Mouse (Mus musculus) limb, embryonic 12.5 days (tissue): ENCODE measurements around the gene Grk4. TPM values are rescaled to one million over a fixed set of nuclear protein-coding genes. Genes with fewer than 3 reads are reported as not detected.

Experiments used
- ATAC-seq: fragments of 200-750 bp; cut with Nextera tagmentation; 2 replicates; pipeline ENCODE4 v1.8.0; 2017; ENCODE audit warnings: low read depth, moderate TSS enrichment; ENCODE audit not compliant: insufficient number of reproducible peaks, insufficient read depth, low FRiP score, low TSS enrichment
- H3K27ac ChIP-seq: fragments of 300-500 bp; sonication (generic); 2 replicates; pipeline ENCODE4 v1.5.1; 2016; ENCODE audit warnings: mild to moderate bottlenecking, moderate library complexity
- H3K27me3 ChIP-seq: fragments of 300-500 bp; sonication (generic); 2 replicates; pipeline ENCODE4 v1.6.1; 2016; ENCODE audit warnings: mild to moderate bottlenecking, moderate library complexity
- H3K36me3 ChIP-seq: fragments of 300-500 bp; sonication (generic); 2 replicates; pipeline ENCODE4 v1.6.1; 2016; ENCODE audit warnings: mild to moderate bottlenecking, moderate library complexity
- H3K4me1 ChIP-seq: fragments of 300-500 bp; sonication (generic); replicated peaks from 2 replicates; pipeline ENCODE4 v1.6.1; 2016
- H3K4me2 ChIP-seq: fragments of 300-500 bp; sonication (generic); 2 replicates; pipeline ENCODE4 v1.6.1; 2016; ENCODE audit warnings: mild to moderate bottlenecking, moderate library complexity
- H3K4me3 ChIP-seq: fragments of 300-500 bp; sonication (generic); replicated peaks from 2 replicates; pipeline ENCODE4 v1.5.1; 2016; ENCODE audit warnings: mild to moderate bottlenecking
- H3K9ac ChIP-seq: fragments of 300-500 bp; sonication (generic); replicated peaks from 2 replicates; pipeline ENCODE4 v1.6.1; 2016; ENCODE audit warnings: mild to moderate bottlenecking, moderate library complexity
- H3K9me3 ChIP-seq: fragments of 300-500 bp; sonication (generic); 2 replicates; pipeline ENCODE4 v1.6.1; 2016; ENCODE audit warnings: mild to moderate bottlenecking, moderate library complexity
- WGBS: fragments of 180-500 bp; shearing (Covaris S2); methylation state at CpG from one replicate; pipeline ENCODE4 v1.1.7; 2016; 5-methylcytosine and 5-hydroxymethylcytosine counted together
- microRNA counts: library from miRNA; unstranded; fragments of <30 nt; microRNA quantifications from one replicate; lab custom pipeline; 2017
- microRNA-seq: library from miRNA; unstranded; fragments of <30 nt; microRNA quantifications from one replicate; pipeline ENCODE4, GENCODE M21; 2017
- polyA plus RNA-seq: library from polyadenylated mRNA; unstranded; fragments of >200 nt; fragmentation: Nextera tagmentation; extraction: Ambion mirVana; gene quantifications from 2 replicates; pipeline ENCODE4 v1.2.1, GENCODE M21; 2016

Gene Grk4
- polyA plus RNA-seq, 1 experiment from 2014 or later, result 4.0 TPM

DNA sequence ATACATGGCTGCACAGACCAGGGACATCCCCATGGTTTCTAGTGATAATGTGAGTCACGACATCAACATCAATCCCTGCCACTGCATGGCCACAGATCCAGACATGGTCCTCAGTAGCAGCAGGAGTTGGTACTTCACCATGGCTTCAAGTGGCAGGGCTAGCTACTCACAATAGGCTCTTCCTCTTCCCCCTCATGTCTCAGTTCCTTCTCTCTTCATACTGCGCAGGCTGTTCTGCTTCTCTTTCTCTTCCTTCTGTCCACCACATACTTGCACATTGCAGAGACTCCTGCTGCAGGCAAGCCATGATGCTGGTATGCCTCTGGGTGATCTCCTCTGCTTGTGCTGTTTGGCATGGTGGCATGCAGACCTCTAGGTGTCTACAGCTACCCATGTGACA, 113.2 kb downstream of the Grk4 start:
- Histone ChIP-seq H3K27me3 (no peaks in the 10 kb centered on the region), H3K27ac (no peak overlapping the region), H3K4me1 (0 out of 2 replicates have a peak, but pooled peaks cover 2% of the 10 kb centered on the region), H3K9ac (no peak overlapping the region), H3K4me3 (no peak overlapping the region), H3K4me2 (no peak overlapping the region), H3K36me3 (peaks cover 5% of the 10 kb centered on the region; the same call in 1 of the 2 replicates), H3K9me3 (no peaks in the 10 kb centered on the region)
- 96% methylated on average over 2 of the region's 2 CpGs for WGBS
- no peak for ATAC-seq

DNA sequence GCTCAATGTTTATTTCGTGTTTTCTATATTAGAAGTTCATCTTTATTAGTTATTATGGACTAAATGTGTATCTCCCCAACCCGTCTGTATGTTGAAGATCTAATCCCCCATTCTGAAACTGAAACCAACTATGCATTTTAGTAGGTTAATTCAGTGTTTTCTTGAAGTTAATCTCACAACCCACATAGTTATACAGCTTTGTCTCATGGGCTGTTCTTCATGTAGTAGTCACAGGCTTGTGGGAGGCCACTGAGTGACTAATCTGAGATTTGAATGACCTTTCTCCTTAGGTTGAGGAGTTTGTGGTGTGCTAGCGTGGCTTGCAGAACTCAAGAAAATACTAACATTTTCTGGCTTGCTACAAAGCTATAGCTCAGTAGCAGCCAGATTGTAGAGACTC, 124.8 kb downstream of the Grk4 start:
- H3K4me2 ChIP-seq, result no peak overlapping the region
- 86% methylated on average over 3 of the region's 3 CpGs for WGBS
- H3K36me3 ChIP-seq, result peaks cover 42% of the 10 kb centered on the region
- no peaks in the 10 kb centered on the region for H3K4me1 ChIP-seq
- H3K27ac ChIP-seq, result no peak overlapping the region
- no peaks in the 10 kb centered on the region for H3K27me3 ChIP-seq
- no peak overlapping the region for H3K9ac ChIP-seq
- no peak overlapping the region for H3K4me3 ChIP-seq
- no peaks in the 10 kb centered on the region for H3K9me3 ChIP-seq
- no peak for ATAC-seq

DNA sequence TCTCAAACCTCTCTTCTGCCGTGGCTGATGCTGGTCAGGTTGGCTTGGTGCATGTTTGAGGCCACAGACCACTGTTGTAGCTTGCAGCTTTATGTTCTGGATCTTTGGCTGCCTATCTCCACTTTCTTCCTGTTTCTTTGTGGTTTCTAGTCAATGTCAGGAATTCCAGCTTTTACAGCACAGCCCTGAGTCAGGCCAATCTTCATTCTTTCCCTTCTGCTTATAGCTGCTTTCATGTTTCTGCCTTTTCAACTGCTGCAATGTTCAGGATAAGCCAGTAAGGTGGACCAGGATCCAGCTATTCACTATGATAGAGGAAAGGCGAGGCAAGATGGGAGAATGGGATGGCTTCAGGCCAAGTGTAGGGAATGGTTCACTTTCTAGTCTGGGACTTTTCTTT, 131.0 kb downstream of the Grk4 start:
- H3K4me3 ChIP-seq, result no peak overlapping the region
- no peaks in the 10 kb centered on the region for H3K27me3 ChIP-seq
- ATAC-seq, result no peak
- no peaks in the 10 kb centered on the region for H3K4me1 ChIP-seq
- H3K36me3 ChIP-seq, result peaks cover 52% of the 10 kb centered on the region
- H3K27ac ChIP-seq, result no peak overlapping the region
- H3K4me2 ChIP-seq, result no peak overlapping the region
- 87% methylated on average over 2 of the region's 2 CpGs for WGBS
- no peak overlapping the region for H3K9ac ChIP-seq
- no peaks in the 10 kb centered on the region for H3K9me3 ChIP-seq

DNA sequence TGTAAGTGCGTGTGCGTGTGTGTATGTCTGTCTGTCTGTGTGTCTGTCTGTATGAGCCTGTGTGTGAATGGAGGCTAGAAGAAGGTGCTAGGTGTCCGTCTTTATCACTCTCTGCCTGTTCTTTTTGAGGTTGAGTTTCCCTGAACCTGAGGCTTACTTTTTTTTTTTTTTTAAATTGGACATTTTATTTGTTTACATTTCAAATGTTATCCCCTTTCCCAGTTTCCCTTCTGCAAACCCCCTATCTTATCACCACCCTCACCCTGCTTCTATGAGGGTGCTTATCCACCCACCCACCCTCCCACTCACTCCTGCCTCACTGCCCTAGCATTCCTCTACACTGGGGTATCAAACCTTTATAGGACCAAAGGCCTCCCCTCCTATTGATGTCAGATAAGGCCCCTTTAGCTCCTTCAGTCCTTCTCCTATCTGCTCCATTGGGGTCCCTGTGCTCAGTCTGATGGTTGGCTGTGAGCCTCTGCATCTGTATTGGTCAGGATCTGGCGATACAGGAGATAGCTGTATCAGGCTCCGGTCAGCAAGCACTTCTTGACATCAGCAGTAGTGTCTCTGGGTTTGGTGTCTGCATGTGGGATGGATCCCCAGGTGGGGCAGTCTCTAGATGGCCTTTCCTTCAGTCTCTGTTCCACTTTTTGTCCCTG, 140.2 kb downstream of the Grk4 start:
- Histone ChIP-seq H3K27ac (no peak overlapping the region), H3K27me3 (no peaks in the 10 kb centered on the region), H3K4me1 (no peaks in the 10 kb centered on the region), H3K4me2 (no peak overlapping the region), H3K36me3 (peaks cover 83% of the 10 kb centered on the region), H3K9me3 (no peaks in the 10 kb centered on the region), H3K9ac (no peak overlapping the region), H3K4me3 (no peak overlapping the region)
- ATAC-seq, result no peak
- WGBS, result 92% methylated on average over 5 of the region's 5 CpGs

MicroRNAs within 50 kb of the gene (microRNA counts, 519-probe panel; counts per million panel counts)
- not detected for microRNA mmu-miR-467g (lab: Ali Mortazavi, UCI)

Small RNAs within 50 kb of the gene (microRNA-seq; reads per million reads assigned to microRNA genes)
- gene Mir467g, result not detected

Other genes with a start within 250 kb of the Grk4 start
- 9.6 and 10.8 TPM in 2 replicates for gene Tnip2, start 146.4 kb upstream of the Grk4 start, polyA plus RNA-seq
- 9.7 and 12.0 TPM in 2 replicates for gene Sh3bp2, start 134.5 kb upstream of the Grk4 start, polyA plus RNA-seq
- gene Add1, start 86.7 kb upstream of the Grk4 start, polyA plus RNA-seq, result 173 and 189 TPM in 2 replicates
- 107 and 120 TPM in 2 replicates for gene Mfsd10, start 23.2 kb upstream of the Grk4 start, polyA plus RNA-seq
- gene Nop14, start 231 bp upstream of the Grk4 start, polyA plus RNA-seq, result 30.9 and 32.7 TPM in 2 replicates
- 18.2 and 18.5 TPM in 2 replicates for gene Htt, start 101.4 kb downstream of the Grk4 start, polyA plus RNA-seq
- gene Msantd1, start 247.6 kb downstream of the Grk4 start, polyA plus RNA-seq, result 0.42 and 0.73 TPM in 2 replicates